8 mouse cellular contexts compared by ENCODE assay signal in genomic region chr9:66593613-66593969, GRCm38 (mm10). TPM values are rescaled to one million over a fixed set of nuclear protein-coding genes. Genes with fewer than 3 reads are reported as not detected.
DNase-seq lines count a peak whose midpoint lies in the region; ATAC-seq and TF ChIP-seq lines count a peak whose summit lies in the region.

No protein-coding gene starts in this region.

- H3K27ac ChIP-seq in liver, adult 2 months (replicated peaks; ENCODE audit: insufficient read depth, low read depth, low read length), result peak overlapping the region; percentile 93
- H3K27ac ChIP-seq in embryonic facial prominence, embryonic 12.5 days, result peak overlapping the region; percentile 92; the same call in 1 of the 2 replicates
- H3K27ac ChIP-seq in intestine, embryonic 14.5 days (ENCODE audit: low read depth), result peak overlapping the region; percentile 98
- peak overlapping the region; percentile 25; the same call in 1 of the 2 replicates for H3K27ac ChIP-seq in neural tube, embryonic 14.5 days (ENCODE audit: low read depth, low read length)

- no peaks in the 10 kb centered on the region for H3K27me3 ChIP-seq in liver, adult 2 months (ENCODE audit: control insufficient read depth, insufficient read depth, low read length)
- H3K27me3 ChIP-seq in embryonic facial prominence, embryonic 12.5 days, result no peaks in the 10 kb centered on the region
- no peaks in the 10 kb centered on the region for H3K27me3 ChIP-seq in intestine, embryonic 14.5 days (replicated peaks; ENCODE audit: control insufficient read depth, insufficient read depth, low read length)
- no peaks in the 10 kb centered on the region for H3K27me3 ChIP-seq in neural tube, embryonic 14.5 days (ENCODE audit: control insufficient read depth, insufficient read depth, low read length)

- peak overlapping the region; percentile 63 for H3K4me3 ChIP-seq in liver, adult 2 months (ENCODE audit: insufficient read depth, low read depth, low read length)
- peak overlapping the region; percentile 88 for H3K4me3 ChIP-seq in embryonic facial prominence, embryonic 12.5 days
- peak overlapping the region; percentile 91 for H3K4me3 ChIP-seq in intestine, embryonic 14.5 days (ENCODE audit: low read depth, low read length)
- peak overlapping the region; percentile 93 for H3K4me3 ChIP-seq in neural tube, embryonic 14.5 days (ENCODE audit: low read depth, low read length)

- no peak for TF ChIP-seq CTCF in liver, adult 2 months (IDR thresholded peaks at IDR 0.05; ENCODE audit: low read depth, low read length)

- peaks cover 23% of the 10 kb centered on the region; the same call in 1 of the 2 replicates for H3K79me2 ChIP-seq in liver, adult 2 months (ENCODE audit: control insufficient read depth, insufficient read depth, low read length)

- H3K9ac ChIP-seq in liver, adult 2 months (ENCODE audit: low read depth, low read length), result peak overlapping the region; percentile 75
- no peak overlapping the region for H3K9ac ChIP-seq in embryonic facial prominence, embryonic 12.5 days
- H3K9ac ChIP-seq in intestine, embryonic 14.5 days (ENCODE audit: low read length), result peak overlapping the region; percentile 36
- no peak overlapping the region for H3K9ac ChIP-seq in neural tube, embryonic 14.5 days (replicated peaks; ENCODE audit: low read depth, low read length)

- 1% methylated on average over 12 of the region's 12 CpGs for WGBS in liver, adult 2 months
- 8% methylated on average over 12 of the region's 12 CpGs for WGBS in embryonic facial prominence, embryonic 12.5 days
- 5% methylated on average over 12 of the region's 12 CpGs for WGBS in intestine, embryonic 14.5 days
- WGBS in neural tube, embryonic 14.5 days, result 5% methylated on average over 12 of the region's 12 CpGs

- no peak for DNase-seq in liver, adult 2 months (ENCODE audit: extremely low read depth, low read depth, low spot score)
- no peak for DNase-seq in liver
- DNase-seq in intestine, embryonic 14.5 days (ENCODE audit: low spot score), result no peak
- no peak for DNase-seq in adrenal gland, adult 2 months
- no peak for DNase-seq in adrenal gland, postnatal 10 days
- DNase-seq in layer of hippocampus, postnatal 36 days, result no peak

- ATAC-seq in embryonic facial prominence, embryonic 12.5 days (ENCODE audit: insufficient number of reproducible peaks, insufficient read depth, low FRiP score, low TSS enrichment), result no peak
- no peak for ATAC-seq in intestine, embryonic 14.5 days (replicated peaks; ENCODE audit: low FRiP score, low TSS enrichment, low read depth)
- ATAC-seq in neural tube, embryonic 14.5 days (ENCODE audit: low read depth), result no peak; the same call in 1 of the 2 replicates

- no peaks in the 10 kb centered on the region for H3K9me3 ChIP-seq in embryonic facial prominence, embryonic 12.5 days
- no peaks in the 10 kb centered on the region for H3K9me3 ChIP-seq in intestine, embryonic 14.5 days (ENCODE audit: control insufficient read depth, low read length)
- no peaks in the 10 kb centered on the region for H3K9me3 ChIP-seq in neural tube, embryonic 14.5 days (ENCODE audit: control insufficient read depth, low read length)

- peak; percentile 33; the same call in 1 of the 2 replicates for TF ChIP-seq POLR2A in liver, adult 2 months (IDR thresholded peaks at IDR 0.05; ENCODE audit: extremely low read depth, insufficient read depth, low read length)

- H3K4me1 ChIP-seq in liver, adult 2 months (ENCODE audit: control insufficient read depth, insufficient read depth, low read length), result peaks cover 24% of the 10 kb centered on the region
- peaks cover 36% of the 10 kb centered on the region for H3K4me1 ChIP-seq in embryonic facial prominence, embryonic 12.5 days
- H3K4me1 ChIP-seq in intestine, embryonic 14.5 days (replicated peaks; ENCODE audit: control insufficient read depth, insufficient read depth, low read length), result peaks cover 41% of the 10 kb centered on the region
- H3K4me1 ChIP-seq in neural tube, embryonic 14.5 days (ENCODE audit: control insufficient read depth, insufficient read depth, low read length), result peaks cover 27% of the 10 kb centered on the region

- H3K36me3 ChIP-seq in liver, adult 2 months (ENCODE audit: control insufficient read depth, insufficient read depth, low read length), result no peaks in the 10 kb centered on the region
- H3K36me3 ChIP-seq in embryonic facial prominence, embryonic 12.5 days, result no peaks in the 10 kb centered on the region
- H3K36me3 ChIP-seq in intestine, embryonic 14.5 days (ENCODE audit: control insufficient read depth, insufficient read depth, low read length), result no peaks in the 10 kb centered on the region
- H3K36me3 ChIP-seq in neural tube, embryonic 14.5 days (ENCODE audit: control insufficient read depth, insufficient read depth, low read length), result no peaks in the 10 kb centered on the region

- peak overlapping the region; percentile 67 for H3K4me2 ChIP-seq in embryonic facial prominence, embryonic 12.5 days (replicated peaks)
- peak overlapping the region; percentile 69 for H3K4me2 ChIP-seq in intestine, embryonic 14.5 days (ENCODE audit: low read length)
- H3K4me2 ChIP-seq in neural tube, embryonic 14.5 days (ENCODE audit: low read depth, low read length), result peak overlapping the region; percentile 61

RNA-seq across cellular contexts. Expression of gene Usp3, which starts 0.6 kb away (rescaled TPM):
- total RNA-seq in liver, adult 2 months (2014; rRNA removed), result 37.7 and 41.5 TPM in 2 replicates
- polyA plus RNA-seq in liver, adult 2 months (2012; rRNA removed), result 9.8 and 11.2 TPM in 2 replicates
- 76.0 and 84.3 TPM in 2 replicates for polyA plus RNA-seq in embryonic facial prominence, embryonic 12.5 days (2016; fragmentation: Nextera tagmentation; extraction: Ambion mirVana)
- polyA plus RNA-seq in intestine, embryonic 14.5 days (2014; fragmentation: Nextera tagmentation; extraction: Ambion mirVana), result 83.6 and 97.6 TPM in 2 replicates
- 73.7 and 83.0 TPM in 2 replicates for polyA plus RNA-seq in neural tube, embryonic 14.5 days (2014; fragmentation: Nextera tagmentation; extraction: Ambion mirVana)
- 10 to 100 TPM; 38.8 to 39.1 TPM for total RNA-seq in adrenal gland, adult 2 months (2021)
- polyA plus RNA-seq in adrenal gland, adult 2 months (2012; rRNA removed), result 13.7 and 15.4 TPM in 2 replicates
- total RNA-seq in adrenal gland, postnatal 10 days (2021), result 10 to 100 TPM; 35.3 to 48.5 TPM
- total RNA-seq in layer of hippocampus, postnatal 36 days (2021), result 10 to 100 TPM; 31.8 to 41.9 TPM

Comparison
In these comparisons a context has a peak if more than half of its experiments do, and no peak if none do; other contexts are left out.
1. H3K27ac ChIP-seq: peak in every context shown above with its lines; median percentile 98 in intestine, embryonic 14.5 days; 93 in liver, adult 2 months; 92 in embryonic facial prominence, embryonic 12.5 days; 25 in neural tube, embryonic 14.5 days.
2. H3K9ac ChIP-seq: peak in liver, adult 2 months (single experiment) and intestine, embryonic 14.5 days (single experiment); none in embryonic facial prominence, embryonic 12.5 days (single experiment) and neural tube, embryonic 14.5 days (single experiment).
3. Peak in every context shown above with its lines, with median percentiles within 50 percentile points of each other: H3K4me3 ChIP-seq and H3K4me2 ChIP-seq.